Mouse (Mus musculus) midbrain, embryonic 10.5 days (tissue): Measurements from ENCODE around the gene Gm5678. TPM values are rescaled to one million over a fixed set of nuclear protein-coding genes. Genes with fewer than 3 reads are reported as not detected.
"Not testable (repeated sequence)": the region's sequence is repeated elsewhere in the genome, so short reads cannot be mapped to it uniquely, and the experiment has no call there.

ENCODE experiments used
- DNase-seq: peaks from one replicate; pipeline ENCODE4 v3.0.0-alpha.2; 2017; ENCODE audit warnings: low spot score
- H3K27ac ChIP-seq: fragments of 300-500 bp; sonication (generic); replicated peaks from 2 replicates; pipeline ENCODE4 v1.5.1; 2016; ENCODE audit warnings: mild to moderate bottlenecking
- H3K27me3 ChIP-seq: fragments of 300-500 bp; sonication (generic); 2 replicates; pipeline ENCODE4 v1.6.1; 2016; ENCODE audit warnings: low read depth, mild to moderate bottlenecking; ENCODE audit not compliant: poor library complexity, severe bottlenecking
- H3K36me3 ChIP-seq: fragments of 300-500 bp; sonication (generic); 2 replicates; pipeline ENCODE4 v1.6.1; 2016; ENCODE audit warnings: mild to moderate bottlenecking, moderate library complexity
- H3K4me1 ChIP-seq: fragments of 300-500 bp; sonication (generic); 2 replicates; pipeline ENCODE4 v1.6.1; 2016
- H3K4me3 ChIP-seq: fragments of 300-500 bp; sonication (generic); 2 replicates; pipeline ENCODE4 v1.5.1; 2016; ENCODE audit warnings: mild to moderate bottlenecking, moderate library complexity
- H3K9me3 ChIP-seq: fragments of 300-500 bp; sonication (generic); replicated peaks from 2 replicates; pipeline ENCODE4 v1.6.1; 2016; ENCODE audit warnings: mild to moderate bottlenecking
- WGBS: fragments of 180-500 bp; shearing (Covaris S2); methylation state at CpG from one replicate; pipeline ENCODE4 v1.1.7; 2016; 5-methylcytosine and 5-hydroxymethylcytosine counted together
- polyA plus RNA-seq: library from polyadenylated mRNA; unstranded; fragments of >200 nt; fragmentation: Nextera tagmentation; extraction: Ambion mirVana; gene quantifications from 2 replicates; pipeline ENCODE4 v1.2.1, GENCODE M21; 2016

Gm5678 gene
- polyA plus RNA-seq, 1 experiment from 2014 or later = not detected

DNA sequence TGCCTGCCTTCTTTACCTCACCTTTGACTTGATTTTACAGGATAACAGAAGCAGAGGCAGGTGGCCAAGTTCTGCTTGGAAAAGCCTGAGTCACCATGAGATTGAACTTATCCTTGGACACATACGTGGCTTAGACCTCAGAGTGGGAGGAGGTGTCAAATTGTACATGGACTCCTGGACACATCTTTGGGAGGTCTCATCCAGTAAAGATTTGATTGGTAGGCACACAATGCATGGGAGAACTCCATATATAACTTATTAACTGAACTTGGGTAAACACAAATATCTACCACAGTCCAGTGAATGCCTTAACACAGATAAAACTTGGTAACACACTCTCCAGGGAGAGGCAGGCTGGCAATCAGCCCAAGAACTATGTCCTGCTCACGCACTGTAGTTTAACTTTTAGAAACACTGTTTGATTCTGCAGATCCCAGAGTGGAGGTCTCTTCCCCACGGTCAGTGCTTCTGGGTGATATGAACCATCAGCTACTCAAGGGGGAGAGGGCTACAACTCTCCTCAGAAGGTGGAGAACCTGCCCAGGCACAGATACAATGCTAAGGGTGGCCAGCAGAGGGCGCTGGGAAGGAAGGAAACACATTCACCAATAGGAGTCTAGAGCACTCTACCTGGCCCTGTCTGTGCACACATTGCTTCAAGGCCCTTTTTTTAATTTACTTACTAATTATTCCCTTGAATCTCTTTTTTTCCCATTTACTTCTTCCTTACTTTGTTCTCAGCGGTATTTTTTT, 12.6 kb upstream of the Gm5678 start:
- DNase-seq = peak; percentile 59
- Histone ChIP-seq H3K27me3 (no peaks in the 10 kb centered on the region), H3K36me3 (peaks cover 16% of the 10 kb centered on the region), H3K4me1 (no peaks in the 10 kb centered on the region), H3K4me3 (no peak overlapping the region), H3K27ac (no peak overlapping the region), H3K9me3 (no peaks in the 10 kb centered on the region)
- WGBS = 40% methylated on average over 5 of the region's 5 CpGs

DNA sequence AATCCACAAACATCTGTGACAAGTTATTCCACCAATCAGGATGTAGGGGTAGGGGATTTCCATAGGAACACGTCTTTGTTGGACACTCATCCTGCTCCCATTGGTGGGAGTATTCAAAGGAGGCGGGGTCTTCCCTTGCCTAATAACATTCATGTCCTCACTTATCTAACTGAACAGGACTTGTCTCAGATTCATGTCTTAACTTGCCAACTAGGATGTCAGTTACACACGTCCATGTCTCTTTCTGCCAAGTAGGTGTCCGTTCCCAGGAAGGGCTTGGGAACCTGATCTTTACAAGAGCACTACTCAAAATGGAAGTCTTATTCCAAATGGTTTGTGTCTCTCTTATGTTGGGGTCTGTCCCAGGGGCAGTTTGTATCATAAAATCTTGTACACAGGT, 4.1 kb upstream of the Gm5678 start:
- H3K27ac ChIP-seq, H3K9me3 ChIP-seq, H3K4me3 ChIP-seq, H3K4me1 ChIP-seq, H3K36me3 ChIP-seq, H3K27me3 ChIP-seq, DNase-seq: not testable (repeated sequence)
- 87% methylated on average over 4 of the region's 4 CpGs for WGBS

GRCm38 (mm10) chr16:93624671-93625070, 3.2 kb upstream of the Gm5678 start:
- whole genome bisulfite sequencing = 86% methylated on average over 4 of the region's 4 CpGs
- H3K4me1 ChIP-seq = no peaks in the 10 kb centered on the region
- no peak overlapping the region for H3K27ac ChIP-seq
- H3K4me3 ChIP-seq = no peak overlapping the region
- H3K36me3 ChIP-seq = no peaks in the 10 kb centered on the region
- H3K9me3 ChIP-seq = no peaks in the 10 kb centered on the region
- DNase-seq = no peak
- H3K27me3 ChIP-seq = no peaks in the 10 kb centered on the region

GRCm38 (mm10) chr16:93626745-93627144, 1.2 kb upstream of the Gm5678 start:
- Histone ChIP-seq H3K9me3 (no peaks in the 10 kb centered on the region), H3K27me3 (no peaks in the 10 kb centered on the region), H3K4me1 (no peaks in the 10 kb centered on the region), H3K4me3 (no peak overlapping the region), H3K36me3 (no peaks in the 10 kb centered on the region), H3K27ac (no peak overlapping the region)
- WGBS = 24% methylated on average over 1 of the region's 1 CpGs
- DNase-seq = no peak

GRCm38 (mm10) chr16:93644006-93644405, 16.1 kb downstream of the Gm5678 start:
- Histone ChIP-seq H3K27me3 (no peaks in the 10 kb centered on the region), H3K36me3 (no peaks in the 10 kb centered on the region), H3K27ac (no peak overlapping the region), H3K4me3 (no peak overlapping the region), H3K9me3 (no peaks in the 10 kb centered on the region), H3K4me1 (no peaks in the 10 kb centered on the region)
- 80% methylated on average over 4 of the region's 4 CpGs for WGBS
- no peak for DNase-seq

GRCm38 (mm10) chr16:93648441-93649183, 20.7 kb downstream of the Gm5678 start:
- Histone ChIP-seq H3K27me3 (no peaks in the 10 kb centered on the region), H3K4me1 (no peaks in the 10 kb centered on the region), H3K4me3 (no peak overlapping the region), H3K36me3 (no peaks in the 10 kb centered on the region), H3K27ac (no peak overlapping the region), H3K9me3 (no peaks in the 10 kb centered on the region)
- 87% methylated on average over 5 of the region's 5 CpGs for WGBS
- no peak for DNase-seq

- Histone ChIP-seq H3K9me3 (peaks cover 22% of the 10 kb centered on the region), H3K27me3 (no peaks in the 10 kb centered on the region), H3K27ac (no peak overlapping the region), H3K36me3 (no peaks in the 10 kb centered on the region), H3K4me1 (no peaks in the 10 kb centered on the region), H3K4me3 (no peak overlapping the region)
- no peak for DNase-seq
These were observed 40.1 kb downstream of the Gm5678 start for GRCm38 (mm10) chr16:93667976-93668375.

DNA sequence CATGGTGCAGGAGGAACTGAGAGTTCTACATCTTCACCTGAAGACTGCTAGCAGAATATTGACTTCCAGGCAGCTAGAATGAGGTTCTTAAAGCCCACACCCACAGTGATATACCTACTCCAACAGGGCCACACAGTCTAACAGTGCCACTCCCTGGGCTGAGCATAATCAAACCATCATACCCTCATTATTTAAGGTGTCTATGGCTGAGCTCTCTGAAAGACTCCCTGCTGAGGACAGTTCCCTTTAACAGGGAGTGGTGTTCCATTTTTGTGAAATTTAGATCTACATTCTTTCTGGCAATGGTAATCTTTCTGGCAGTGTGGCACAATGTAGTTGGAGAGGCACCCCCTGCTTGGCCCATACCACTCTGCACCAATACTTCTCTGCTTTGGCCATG, 41.6 kb downstream of the Gm5678 start:
- DNase-seq = no peak

GRCm38 (mm10) chr16:93670466-93670865, 42.6 kb downstream of the Gm5678 start:
- not testable (repeated sequence) for DNase-seq, H3K4me1 ChIP-seq, H3K27me3 ChIP-seq, H3K36me3 ChIP-seq, H3K27ac ChIP-seq, H3K4me3 ChIP-seq
- peaks cover 19% of the 10 kb centered on the region for H3K9me3 ChIP-seq
- 38% methylated on average over 4 of the region's 4 CpGs for WGBS

More for the DNA sequence above, 41.6 kb downstream of the Gm5678 start:
- no peaks in the 10 kb centered on the region for H3K27me3 ChIP-seq
- no peak overlapping the region for H3K27ac ChIP-seq
- H3K36me3 ChIP-seq = no peaks in the 10 kb centered on the region
- no peaks in the 10 kb centered on the region for H3K4me1 ChIP-seq
- no peak overlapping the region for H3K4me3 ChIP-seq
- peaks cover 19% of the 10 kb centered on the region for H3K9me3 ChIP-seq

DNA sequence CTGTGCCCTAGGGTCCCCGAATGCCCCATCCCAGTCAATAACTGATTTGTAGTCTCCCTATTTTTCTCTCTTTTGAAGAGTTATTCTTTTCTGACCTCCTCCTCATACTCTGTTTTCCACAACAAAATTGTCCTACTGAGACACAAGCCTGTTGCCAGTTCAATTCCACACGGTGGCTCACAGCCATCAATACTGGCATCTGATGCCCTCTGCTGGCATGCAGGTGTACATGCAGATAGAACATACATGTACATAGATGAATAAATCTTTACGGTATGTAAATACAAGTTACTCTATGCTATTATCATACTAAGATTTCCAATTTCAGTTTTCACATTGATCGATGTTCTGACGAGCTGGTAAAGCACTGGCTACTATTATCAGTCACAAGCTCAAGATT, 43.2 kb downstream of the Gm5678 start:
- WGBS = 92% methylated on average over 5 of the region's 5 CpGs
- no peaks in the 10 kb centered on the region for H3K4me1 ChIP-seq
- H3K4me3 ChIP-seq = no peak overlapping the region
- H3K36me3 ChIP-seq = no peaks in the 10 kb centered on the region
- no peaks in the 10 kb centered on the region for H3K27me3 ChIP-seq
- peaks cover 19% of the 10 kb centered on the region for H3K9me3 ChIP-seq
- no peak overlapping the region for H3K27ac ChIP-seq
- no peak for DNase-seq

DNA sequence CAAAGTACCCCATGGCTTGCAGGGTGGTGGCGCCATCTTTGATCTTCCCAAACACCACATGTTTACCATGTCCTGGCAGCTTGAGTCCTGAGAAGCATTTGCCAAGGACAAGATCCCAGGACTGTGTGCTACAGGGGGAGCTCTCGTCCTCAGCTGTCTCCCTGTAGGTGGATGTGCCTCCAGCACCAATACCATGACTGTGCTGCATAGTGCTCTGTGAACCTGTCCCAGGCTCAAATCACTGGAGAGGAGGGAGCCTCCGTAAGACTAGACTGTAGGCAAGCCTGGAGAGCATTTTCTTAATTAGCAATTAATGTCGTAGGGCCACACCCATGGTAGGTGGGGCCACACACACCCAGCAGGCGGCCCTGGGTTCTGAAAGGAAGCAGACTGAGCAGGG, 48.5 kb downstream of the Gm5678 start:
- Histone ChIP-seq H3K27me3 (peaks cover 18% of the 10 kb centered on the region), H3K4me3 (no peak overlapping the region), H3K27ac (no peak overlapping the region), H3K4me1 (no peaks in the 10 kb centered on the region), H3K36me3 (no peaks in the 10 kb centered on the region), H3K9me3 (peaks cover 3% of the 10 kb centered on the region; the same call in 1 of the 2 replicates)
- DNase-seq = no peak
- WGBS = 87% methylated on average over 5 of the region's 5 CpGs

DNA sequence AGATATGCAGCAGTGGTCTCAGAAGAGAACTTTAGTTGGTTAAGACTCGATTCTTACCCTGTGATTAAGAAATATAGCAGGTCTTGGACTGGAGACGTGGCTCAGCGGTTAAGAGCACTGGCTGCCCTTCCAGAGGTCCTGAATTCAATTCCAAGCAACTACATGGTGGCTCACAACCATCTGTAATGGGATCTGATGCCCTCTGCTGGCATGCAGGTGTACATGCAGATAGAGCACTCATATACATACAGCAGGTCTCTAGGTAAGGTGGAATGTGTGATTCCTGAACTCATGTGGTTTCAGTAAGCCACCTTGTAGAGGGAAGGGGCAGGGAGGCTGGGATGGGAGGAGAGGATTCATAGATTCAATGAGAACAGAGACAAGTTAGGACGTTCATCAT, 50.3 kb downstream of the Gm5678 start:
- H3K36me3 ChIP-seq = no peaks in the 10 kb centered on the region
- H3K27ac ChIP-seq = no peak overlapping the region
- H3K9me3 ChIP-seq = peaks cover 3% of the 10 kb centered on the region; the same call in 1 of the 2 replicates
- no peak overlapping the region for H3K4me3 ChIP-seq
- peaks cover 10% of the 10 kb centered on the region for H3K4me1 ChIP-seq
- no peak for DNase-seq
- WGBS = 85% methylated on average over 4 of the region's 4 CpGs
- H3K27me3 ChIP-seq = peaks cover 36% of the 10 kb centered on the region

DNA sequence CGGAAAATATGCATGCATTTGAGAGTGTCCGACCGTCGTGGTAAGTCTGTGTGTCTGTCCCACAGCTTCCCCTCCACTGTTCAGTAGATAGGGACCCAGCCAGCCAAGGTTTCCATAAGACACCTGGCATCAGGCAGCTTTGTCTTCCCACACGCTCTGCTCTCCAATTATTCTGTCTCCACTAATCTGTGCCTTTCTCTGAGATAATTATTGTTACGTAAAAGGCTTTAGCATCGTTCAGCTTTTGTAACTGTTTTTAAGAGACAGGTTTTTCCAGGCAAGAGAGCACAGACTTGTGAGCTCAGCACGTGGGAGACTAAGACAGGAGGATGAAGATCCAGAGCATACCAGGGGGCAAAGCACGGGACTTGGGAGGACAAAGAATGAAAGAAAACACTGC, 51.3 kb downstream of the Gm5678 start:
- no peak for DNase-seq
- H3K36me3 ChIP-seq = no peaks in the 10 kb centered on the region
- peaks cover 46% of the 10 kb centered on the region for H3K27me3 ChIP-seq
- H3K9me3 ChIP-seq = peaks cover 3% of the 10 kb centered on the region; the same call in 1 of the 2 replicates
- 57% methylated on average over 9 of the region's 9 CpGs for WGBS
- H3K4me1 ChIP-seq = peaks cover 20% of the 10 kb centered on the region
- no peak overlapping the region for H3K27ac ChIP-seq
- no peak overlapping the region for H3K4me3 ChIP-seq
